Mouse (Mus musculus) MEL (cell line): ENCODE data around the gene Csnk1d.

Experiments
- CTCF ChIP-seq, 3 experiments: IDR thresholded peaks in 2 of 3; conservative IDR thresholded peaks in 1 of 3; 2 replicates each; pipeline ENCODE4 v1.5.1; 2011 to 2012; ENCODE audit warnings: low read length in 3 of 3, low read depth in 2 of 3, mild to moderate bottlenecking in 2 of 3, improper control_type of control experiment in 1 of 3, inconsistent platforms in 1 of 3, mixed read lengths in 1 of 3, moderate library complexity in 1 of 3; ENCODE audit not compliant: control insufficient read depth in 1 of 3, insufficient read depth in 1 of 3, poor library complexity in 1 of 3, severe bottlenecking in 1 of 3
- MXI1 ChIP-seq: IDR thresholded peaks from 2 replicates; pipeline ENCODE4 v1.6.1; 2011; ENCODE audit warnings: mild to moderate bottlenecking, low read depth, low read length, improper control_type of control experiment
- POLR2A ChIP-seq, 2 experiments: IDR thresholded peaks; 2 replicates each; pipeline ENCODE4 v1.6.1; 2011 to 2012; ENCODE audit warnings: low read length in 2 of 2, mild to moderate bottlenecking in 2 of 2, control low read depth in 1 of 2, improper control_type of control experiment in 1 of 2, low read depth in 1 of 2, moderate library complexity in 1 of 2; ENCODE audit not compliant: control insufficient read depth in 1 of 2, insufficient read depth in 1 of 2, poor library complexity in 1 of 2
- USF1 ChIP-seq: IDR thresholded peaks from 2 replicates; pipeline ENCODE4 v1.6.1; 2014; ENCODE audit warnings: low read depth, mild to moderate bottlenecking, inconsistent platforms, low read length, improper control_type of control experiment, moderate library complexity
- ZC3H11A ChIP-seq: IDR thresholded peaks from 2 replicates; pipeline ENCODE4 v1.6.1; 2012; ENCODE audit warnings: low read depth, mild to moderate bottlenecking, inconsistent platforms, low read length, improper control_type of control experiment
- ZMIZ1 ChIP-seq: IDR thresholded peaks from 2 replicates; pipeline ENCODE4 v1.6.1; 2012; ENCODE audit warnings: low read depth, mild to moderate bottlenecking, inconsistent platforms, low read length, improper control_type of control experiment, moderate library complexity

- TF ChIP-seq POLR2A (IDR thresholded peaks at IDR 0.05; ENCODE audit: control insufficient read depth in 1 of 2, insufficient read depth in 1 of 2, low read depth in 1 of 2, low read length in 2 of 2, poor library complexity in 1 of 2) = peak; percentile 67 to 81
- no peak for TF ChIP-seq ZC3H11A
- no peak for TF ChIP-seq ZMIZ1
- TF ChIP-seq USF1 = no peak
- TF ChIP-seq CTCF (IDR thresholded peaks at IDR 0.05 in 2 of 3, conservative IDR thresholded peaks at IDR 0.05 in 1 of 3; ENCODE audit: control insufficient read depth in 1 of 3, insufficient read depth in 1 of 3, low read depth in 2 of 3, low read length in 3 of 3, poor library complexity in 1 of 3, severe bottlenecking in 1 of 3) = peak in 1 of 3 experiments; percentile 9; a peak in 1 of 6 replicates
- peak; percentile 99 for TF ChIP-seq MXI1
Measured at GRCm38 (mm10) chr11:120932564-120933398, 58.3 kb downstream of the Csnk1d start, which contains the start of gene Ccdc57.
